Mouse (Mus musculus) embryonic stem cell, embryonic (primary cell): ENCODE data around the gene Olfr1066.
"Not testable (repeated sequence)": the region's sequence is repeated elsewhere in the genome, so short reads cannot be mapped to it uniquely, and the experiment has no call there.

Experiments
- CTCF ChIA-PET, 4 experiments: fragments of 300-600 bp in 2 of 4; fragments of 350-600 bp in 2 of 4; sonication (Branson Sonifier 250); formaldehyde crosslinking; loops; one replicate each; lab custom pipeline; 2022; ENCODE audit warnings: inconsistent platforms in 2 of 4; lab: Charles Lee
- POLR2A ChIA-PET, 4 experiments: fragments of 300-600 bp in 2 of 4; fragments of 350-600 bp in 2 of 4; sonication (Branson Sonifier 250); formaldehyde crosslinking; loops; one replicate each; lab custom pipeline; 2022; ENCODE audit warnings: antibody characterized with exemption in 4 of 4, inconsistent platforms in 1 of 4; lab: Charles Lee

Olfr1066 gene

DNA sequence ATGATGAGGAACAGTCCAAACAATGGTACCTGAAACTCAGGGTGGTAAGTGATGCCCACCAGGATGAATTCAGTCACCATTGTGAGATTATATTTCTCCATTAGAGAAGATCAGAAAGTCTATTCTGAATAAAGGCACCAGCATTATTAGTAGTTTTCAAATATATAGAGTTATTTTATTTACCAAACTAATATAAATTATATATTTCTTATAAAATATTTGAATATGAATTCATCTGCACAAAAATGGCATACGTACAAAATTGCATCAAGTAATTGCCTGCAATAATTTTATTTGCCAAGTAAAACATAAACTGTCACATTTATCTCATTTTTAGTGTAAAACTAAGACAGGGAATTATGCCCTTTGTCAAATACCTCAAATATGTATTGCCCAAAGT, at the start of gene Olfr1066:
Gene Olfr1066, minus strand, starts transcription at position 101 of the 400 bp plus-strand sequence.
- CTCF ChIA-PET, result no interaction called here
- POLR2A ChIA-PET, result no interaction called here

DNA sequence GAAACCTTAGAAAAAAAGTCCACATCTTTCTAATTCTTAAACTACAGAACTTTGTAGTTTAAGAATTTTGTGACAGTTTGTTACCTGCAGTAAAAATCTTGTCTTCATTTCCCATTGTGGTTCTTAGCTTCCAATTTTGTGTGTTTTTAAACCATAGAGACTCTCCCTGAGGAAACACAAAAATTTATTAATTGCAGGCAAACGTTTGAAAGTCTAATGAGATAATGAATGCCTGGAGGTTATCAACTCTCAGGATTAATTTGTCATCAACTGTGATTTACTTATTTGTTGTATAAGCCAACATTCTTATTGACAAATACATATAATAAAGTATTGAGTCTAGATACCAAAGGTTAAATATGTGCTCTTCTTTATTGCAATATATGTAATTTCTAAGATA, 31.2 kb upstream of the Olfr1066 start, which contains the start of gene Olfr228:
Gene Olfr228, minus strand, starts transcription at position 101 of the 400 bp plus-strand sequence.
- ChIA-PET CTCF (no interaction called here), POLR2A (no interaction called here)

DNA sequence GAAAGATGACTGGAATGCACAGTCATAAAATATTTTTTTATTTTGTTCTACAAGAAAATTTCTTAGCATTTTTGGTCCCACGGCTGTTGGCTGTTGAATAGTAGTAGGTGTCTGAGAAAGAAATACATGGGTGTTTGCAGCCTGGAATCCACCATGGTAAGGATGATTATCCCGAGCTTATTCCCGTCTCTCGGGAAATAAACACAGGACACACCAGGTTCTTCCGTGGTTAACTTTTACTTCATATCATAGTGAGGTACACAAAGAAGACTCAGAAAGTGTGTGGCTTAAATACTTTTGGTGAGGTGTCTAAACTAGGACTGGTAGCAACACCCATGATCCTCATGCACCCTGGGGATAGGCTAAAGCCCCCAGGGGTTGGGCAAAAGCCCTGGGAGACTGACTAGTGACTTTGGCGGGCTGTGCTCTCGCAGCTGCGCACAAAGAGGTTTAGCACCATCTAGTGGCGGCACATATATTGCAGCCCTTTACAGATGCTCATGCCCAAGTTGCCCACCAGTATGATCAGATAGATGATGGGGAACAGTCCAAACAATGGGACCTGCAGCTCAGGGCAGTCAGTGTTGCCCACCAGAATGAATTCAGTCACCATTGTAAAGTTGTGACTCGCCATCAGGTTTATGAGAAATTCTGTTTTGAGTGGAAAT, 8.5 kb upstream of the Olfr1066 start:
- ChIA-PET POLR2A (no interaction called here), CTCF (no interaction called here)

DNA sequence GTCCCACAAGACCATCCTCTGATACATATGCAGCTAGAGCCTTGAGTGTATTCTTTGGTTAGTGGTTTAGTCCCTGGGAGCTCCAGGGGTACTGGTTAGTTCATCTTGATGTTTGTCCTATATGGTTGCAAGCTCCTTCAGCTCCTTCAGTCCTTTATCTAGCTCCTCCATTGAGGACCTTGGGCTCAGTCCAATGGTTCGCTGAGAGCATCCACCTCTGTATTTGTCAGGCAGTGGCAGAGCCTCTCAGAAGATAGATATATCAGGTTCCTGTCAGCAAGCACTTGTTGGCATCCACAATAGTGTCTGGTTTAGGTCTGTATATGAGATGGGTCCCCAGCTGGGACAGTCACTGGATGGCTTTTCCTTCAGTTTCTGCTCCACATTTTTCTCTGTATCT, 4.4 kb upstream of the Olfr1066 start:
- CTCF ChIA-PET, result no interaction called here
- POLR2A ChIA-PET, result no interaction called here

DNA sequence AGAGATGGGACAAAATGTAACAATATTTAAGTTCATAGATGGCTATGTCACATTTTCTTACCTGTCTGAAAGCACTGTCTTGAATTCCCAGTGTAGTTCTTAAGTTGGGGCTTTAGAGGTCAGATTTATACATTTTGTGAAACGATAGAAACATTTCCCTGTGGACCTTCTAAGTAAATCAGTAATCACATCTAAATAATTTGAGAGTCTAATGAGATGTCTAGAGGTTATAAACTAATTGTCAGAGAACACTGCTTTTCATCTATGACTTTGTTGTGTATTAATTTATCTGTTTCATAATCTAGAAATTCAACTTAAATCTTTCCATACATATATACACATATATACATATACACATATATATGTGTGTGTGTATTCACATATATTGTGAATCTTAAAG, 5.6 kb downstream of the Olfr1066 start, which contains the start of gene Olfr1065:
Gene Olfr1065, minus strand, starts transcription at position 101 of the 400 bp plus-strand sequence.
- CTCF ChIA-PET, POLR2A ChIA-PET: not testable (repeated sequence)

DNA sequence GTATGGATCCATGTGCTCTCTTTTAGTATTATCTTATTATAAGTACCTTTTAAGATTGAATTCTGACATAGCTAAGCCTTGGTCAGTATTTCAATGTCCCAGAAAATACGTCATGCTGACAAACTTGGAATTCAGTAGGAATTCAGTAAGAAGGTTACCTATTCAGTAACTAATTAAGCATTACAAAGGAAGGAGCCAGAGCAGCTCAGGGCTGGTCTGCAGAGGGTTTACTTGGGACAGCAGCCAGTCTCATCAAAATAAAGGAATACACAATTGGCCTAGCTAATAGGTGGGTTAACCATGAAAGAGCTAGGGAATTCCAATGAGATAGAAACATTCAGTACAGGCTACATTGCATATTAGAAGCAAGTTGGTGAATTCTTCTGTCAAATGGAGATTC, 14.0 kb downstream of the Olfr1066 start:
- CTCF ChIA-PET, POLR2A ChIA-PET: not testable (repeated sequence)

DNA sequence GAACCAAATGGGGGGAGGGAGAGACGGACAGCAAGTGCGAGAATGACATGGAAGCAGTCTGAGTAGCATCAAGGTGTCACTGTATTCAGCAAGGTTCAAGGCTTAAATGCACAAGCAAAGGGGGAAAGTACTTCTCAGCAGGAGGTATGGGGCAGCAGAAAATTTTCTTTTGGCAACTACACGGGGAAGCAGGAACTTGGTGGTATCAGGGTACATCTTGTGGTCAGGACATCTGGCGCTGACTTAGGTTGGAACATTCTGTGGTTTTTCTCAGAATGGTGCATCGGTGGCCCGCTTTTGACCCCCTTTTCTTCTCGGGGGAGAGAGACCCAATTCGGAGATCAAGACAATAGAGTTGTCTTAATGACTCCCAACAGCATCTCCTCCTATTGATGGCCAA, 27.6 kb downstream of the Olfr1066 start:
- CTCF ChIA-PET, POLR2A ChIA-PET: not testable (repeated sequence)

DNA sequence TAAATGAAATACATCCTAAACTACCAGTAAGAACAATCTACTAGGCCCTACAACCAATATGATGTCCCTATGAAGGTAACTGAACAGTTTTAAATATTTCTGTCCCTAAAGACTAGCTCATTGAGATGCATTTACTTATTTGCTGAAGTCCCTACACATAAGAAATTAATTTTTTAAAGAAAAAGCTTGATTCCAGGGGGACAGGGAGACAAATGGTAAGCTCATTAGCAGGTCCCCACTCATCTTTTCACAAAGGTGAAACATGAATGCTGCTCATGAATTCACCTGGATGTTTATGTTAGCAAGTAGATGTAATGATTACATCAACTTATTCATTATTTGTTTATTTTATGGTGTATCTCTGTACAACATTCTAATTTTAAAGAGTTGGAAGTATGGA, 29.4 kb downstream of the Olfr1066 start, which contains the start of gene Olfr1062:
Gene Olfr1062, minus strand, starts transcription at position 101 of the 400 bp plus-strand sequence.
- CTCF ChIA-PET, POLR2A ChIA-PET: not testable (repeated sequence)

DNA sequence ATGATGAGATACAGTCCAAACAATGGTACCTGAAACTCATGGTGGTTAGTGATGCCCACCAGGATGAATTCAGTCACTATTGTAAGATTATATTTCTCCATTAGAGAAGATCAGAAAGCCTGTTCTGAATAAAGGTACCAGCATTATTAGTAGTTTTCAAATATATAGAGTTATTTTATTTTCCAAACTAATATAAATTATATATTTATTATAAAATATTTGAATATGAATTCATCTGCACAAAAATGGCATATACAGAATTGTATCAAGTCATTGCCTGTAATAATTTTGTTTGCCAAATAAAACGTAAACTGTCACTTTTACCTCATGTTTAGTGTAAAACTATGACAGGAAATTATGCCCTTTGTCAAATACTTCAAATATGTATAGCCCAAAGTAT, 42.1 kb downstream of the Olfr1066 start, which contains the start of gene Olfr1061:
Gene Olfr1061, minus strand, starts transcription at position 101 of the 400 bp plus-strand sequence.
- ChIA-PET POLR2A (no interaction called here), CTCF (no interaction called here)
